Mouse (Mus musculus): ENCODE results near the gene Rapgef1.

GRCm38 (mm10) chr2:29678524-29678923 is 59.0 kb downstream of the Rapgef1 start:
- TF ChIP-seq CTCF (IDR thresholded peaks at IDR 0.05) (no peak), EP300 (IDR thresholded peaks at IDR 0.05) (no peak)

All from lung, postnatal 0 days (tissue).